In genomic region chr15:96330536-96330935, GRCm38 (mm10) we compare ENCODE assay signal across 24 mouse cellular contexts. TPM values are rescaled to one million over a fixed set of nuclear protein-coding genes. Genes with fewer than 3 reads are reported as not detected.
DNase-seq lines count a peak whose midpoint lies in the region; ATAC-seq and TF ChIP-seq lines count a peak whose summit lies in the region.
"Had no signal": no experiment of that assay in that cellular context is flagged by ENCODE, and none has a peak within 500 bp of the region (broad histone marks: within the 10 kb centered on the region; RNA-seq: fewer than 3 reads in every experiment).

No protein-coding gene starts in this region.

- peaks cover 44% of the 10 kb centered on the region for H3K4me1 ChIP-seq in heart, embryonic 13.5 days
- H3K4me1 ChIP-seq in MEL (ENCODE audit: control insufficient read depth in 1 of 2, insufficient read depth in 2 of 2, low read length in 2 of 2): peaks cover 0 to 4% of the 10 kb centered on the region in 2 experiments; a peak in 2 of 4 replicates
- peaks cover 44% of the 10 kb centered on the region for H3K4me1 ChIP-seq in liver, embryonic 13.5 days (replicated peaks)
- H3K4me1 ChIP-seq in forebrain, embryonic 10.5 days: peaks cover 16% of the 10 kb centered on the region
- H3K4me1 ChIP-seq in forebrain, embryonic 14.5 days (ENCODE audit: control insufficient read depth, insufficient read depth, low read length): no peaks in the 10 kb centered on the region
- H3K4me1 ChIP-seq: stomach, embryonic 15.5 days had no signal

- intact Hi-C loops in heart, postnatal 14 days (cut with DNase I): no loop called here

- ATAC-seq in heart, embryonic 13.5 days (ENCODE audit: extremely low read depth, insufficient number of reproducible peaks, low FRiP score, low TSS enrichment): no peak
- ATAC-seq in liver, embryonic 13.5 days (ENCODE audit: low read depth): peak; percentile 69
- ATAC-seq in megakaryocyte progenitor cell, adult 5-6 weeks (replicated peaks; ENCODE audit: poor library complexity): peak; percentile 90
- no peak for ATAC-seq in forebrain, embryonic 14.5 days
- ATAC-seq: activated CD4-positive, CD25-positive, alpha-beta regulatory T cell, adult 4 months; midbrain, embryonic 16.5 days had no signal

- H3K27ac ChIP-seq in heart, embryonic 13.5 days (replicated peaks): 0 out of 2 replicates have a peak overlapping the region, but pooled peaks have one; percentile 36
- H3K27ac ChIP-seq in MEL (ENCODE audit: control insufficient read depth, low read depth, low read length): no peak overlapping the region
- H3K27ac ChIP-seq in liver, embryonic 13.5 days: peak overlapping the region; percentile 11
- no peak overlapping the region for H3K27ac ChIP-seq in forebrain, embryonic 10.5 days
- H3K27ac ChIP-seq in forebrain, embryonic 14.5 days (ENCODE audit: low read depth, low read length): no peak overlapping the region
- H3K27ac ChIP-seq: embryonic facial prominence, embryonic 10.5 days; forebrain, embryonic 12.5 days; kidney, embryonic 15.5 days; lung, embryonic 15.5 days; midbrain, embryonic 10.5 days; stomach, embryonic 15.5 days had no signal

- no peak for TF ChIP-seq CTCF in MEL (IDR thresholded peaks at IDR 0.05 in 2 of 3, conservative IDR thresholded peaks at IDR 0.05 in 1 of 3; ENCODE audit: control insufficient read depth in 1 of 3, insufficient read depth in 1 of 3, low read depth in 2 of 3, low read length in 3 of 3, poor library complexity in 1 of 3, severe bottlenecking in 1 of 3)

- peaks cover 2% of the 10 kb centered on the region; the same call in 1 of the 2 replicates for H3K79me2 ChIP-seq in MEL (ENCODE audit: control insufficient read depth, insufficient read depth, low read length, poor library complexity)

- no peak for TF ChIP-seq POLR2A in MEL (IDR thresholded peaks at IDR 0.05; ENCODE audit: control insufficient read depth in 1 of 2, insufficient read depth in 1 of 2, low read depth in 1 of 2, low read length in 2 of 2, poor library complexity in 1 of 2)

- no peak for TF ChIP-seq EP300 in MEL (IDR thresholded peaks at IDR 0.05; ENCODE audit: low read depth in 1 of 2, low read length in 2 of 2)

- no peak overlapping the region for H3K4me2 ChIP-seq in heart, embryonic 13.5 days
- H3K4me2 ChIP-seq in liver, embryonic 13.5 days: no peak overlapping the region
- H3K4me2 ChIP-seq in forebrain, embryonic 14.5 days (ENCODE audit: low read length): no peak overlapping the region
- H3K4me2 ChIP-seq: forebrain, embryonic 12.5 days; kidney, embryonic 15.5 days; lung, embryonic 15.5 days; stomach, embryonic 15.5 days had no signal

- DNase-seq in heart, postnatal 14 days: no peak
- peak; percentile 36 for DNase-seq in MEL (ENCODE audit: low read depth, low spot score)
- no peak for DNase-seq in liver, embryonic 13.5 days
- DNase-seq in forebrain, embryonic 10.5 days (ENCODE audit: extremely low spot score, low spot score): no peak
- no peak for DNase-seq in forebrain, embryonic 14.5 days (ENCODE audit: low spot score)
- DNase-seq in cerebellum, adult 18-20 months: no peak
- DNase-seq: adrenal gland, postnatal 14 days; cerebellum, adult 8-10 months; kidney, adult 11 months; kidney, postnatal 4 days; layer of hippocampus, adult 9-11 months; lung, postnatal 36 days; thymus, postnatal 36 days had no signal

- no peak for TF ChIP-seq RAD21 in MEL (IDR thresholded peaks at IDR 0.05; ENCODE audit: low read depth, low read length)

- peaks cover 10% of the 10 kb centered on the region for H3K36me3 ChIP-seq in heart, embryonic 13.5 days
- H3K36me3 ChIP-seq in MEL (ENCODE audit: control insufficient read depth in 1 of 2, insufficient read depth in 2 of 2, low read length in 2 of 2): peaks cover 2 to 4% of the 10 kb centered on the region in 2 experiments
- peaks cover 11% of the 10 kb centered on the region for H3K36me3 ChIP-seq in liver, embryonic 13.5 days
- H3K36me3 ChIP-seq in forebrain, embryonic 10.5 days (replicated peaks): peaks cover 28% of the 10 kb centered on the region
- H3K36me3 ChIP-seq in forebrain, embryonic 14.5 days (ENCODE audit: control insufficient read depth, insufficient read depth, low read length): peaks cover 2% of the 10 kb centered on the region

- no peaks in the 10 kb centered on the region for H3K9me3 ChIP-seq in heart, embryonic 13.5 days
- no peaks in the 10 kb centered on the region for H3K9me3 ChIP-seq in MEL (replicated peaks; ENCODE audit: insufficient read depth, low read length)
- no peaks in the 10 kb centered on the region for H3K9me3 ChIP-seq in liver, embryonic 13.5 days (replicated peaks)
- H3K9me3 ChIP-seq in forebrain, embryonic 10.5 days: no peaks in the 10 kb centered on the region
- H3K9me3 ChIP-seq in forebrain, embryonic 14.5 days (replicated peaks; ENCODE audit: control insufficient read depth, low read length): no peaks in the 10 kb centered on the region
- H3K9me3 ChIP-seq: embryonic facial prominence, embryonic 10.5 days; forebrain, embryonic 12.5 days; kidney, embryonic 15.5 days; lung, embryonic 15.5 days; midbrain, embryonic 10.5 days; stomach, embryonic 15.5 days had no signal

- no peak overlapping the region for H3K9ac ChIP-seq in heart, embryonic 13.5 days
- no peak overlapping the region for H3K9ac ChIP-seq in MEL (ENCODE audit: control insufficient read depth, low read depth, low read length, poor library complexity, severe bottlenecking)
- H3K9ac ChIP-seq in liver, embryonic 13.5 days: no peak overlapping the region
- H3K9ac ChIP-seq in forebrain, embryonic 14.5 days (ENCODE audit: low read length): no peak overlapping the region
- H3K9ac ChIP-seq: forebrain, embryonic 12.5 days; kidney, embryonic 15.5 days; lung, embryonic 15.5 days; stomach, embryonic 15.5 days had no signal

- WGBS in heart, embryonic 13.5 days: 49% methylated on average over 3 of the region's 3 CpGs
- 49% methylated on average over 3 of the region's 3 CpGs for WGBS in liver, embryonic 13.5 days (ENCODE audit: insufficient replicate concordance)
- WGBS in forebrain, embryonic 10.5 days: 87% methylated on average over 3 of the region's 3 CpGs
- WGBS in forebrain, embryonic 14.5 days: 90% methylated on average over 3 of the region's 3 CpGs

- no peak overlapping the region for H3K4me3 ChIP-seq in heart, embryonic 13.5 days
- H3K4me3 ChIP-seq in MEL (ENCODE audit: control insufficient read depth in 1 of 2, insufficient read depth in 1 of 2, low read depth in 2 of 2, low read length in 2 of 2): no peak overlapping the region
- no peak overlapping the region for H3K4me3 ChIP-seq in liver, embryonic 13.5 days (replicated peaks)
- H3K4me3 ChIP-seq in forebrain, embryonic 10.5 days: no peak overlapping the region
- H3K4me3 ChIP-seq in forebrain, embryonic 14.5 days (ENCODE audit: low read depth, low read length): no peak overlapping the region
- H3K4me3 ChIP-seq: embryonic facial prominence, embryonic 10.5 days; forebrain, embryonic 12.5 days; kidney, embryonic 15.5 days; lung, embryonic 15.5 days; midbrain, embryonic 10.5 days; stomach, embryonic 15.5 days had no signal

- H3K27me3 ChIP-seq in heart, embryonic 13.5 days (replicated peaks): no peaks in the 10 kb centered on the region
- no peaks in the 10 kb centered on the region for H3K27me3 ChIP-seq in MEL (ENCODE audit: control insufficient read depth in 1 of 2, insufficient read depth in 2 of 2, low read length in 2 of 2)
- H3K27me3 ChIP-seq in liver, embryonic 13.5 days: no peaks in the 10 kb centered on the region
- no peaks in the 10 kb centered on the region for H3K27me3 ChIP-seq in forebrain, embryonic 10.5 days (ENCODE audit: poor library complexity, severe bottlenecking)
- no peaks in the 10 kb centered on the region for H3K27me3 ChIP-seq in forebrain, embryonic 14.5 days (replicated peaks; ENCODE audit: control insufficient read depth, insufficient read depth, low read length)
- H3K27me3 ChIP-seq: CH12.LX; forebrain, embryonic 12.5 days; kidney, embryonic 15.5 days; lung, embryonic 15.5 days; stomach, embryonic 15.5 days had no signal

TF ChIP-seq in MEL, 35 proteins besides CTCF, POLR2A, EP300 and RAD21:
- TF ChIP-seq BHLHE40 (IDR thresholded peaks at IDR 0.05; ENCODE audit: borderline replicate concordance, low read depth, low read length): peak; percentile 57
- TF ChIP-seq NRF1 (IDR thresholded peaks at IDR 0.05; ENCODE audit: insufficient read depth, low read depth, low read length, poor library complexity, severe bottlenecking): no peak

RNA-seq across cellular contexts. Expression of gene Arid2, which starts 43.2 kb away (rescaled TPM):
- polyA plus RNA-seq in heart, embryonic 13.5 days (2015; fragmentation: Nextera tagmentation; extraction: Ambion mirVana): 12.1 and 14.1 TPM in 2 replicates
- total RNA-seq in heart, postnatal 14 days (2021): 10 to 100 TPM; 31.9 to 34.5 TPM
- 20.3 and 21.3 TPM in 2 replicates for total RNA-seq in MEL (2012; rRNA removed)
- 10 to 100 TPM; 25.9 to 31.2 TPM for polyA plus RNA-seq in MEL (2012; ENCODE audit: insufficient read depth in 1 of 2, insufficient read length in 2 of 2, low read depth in 1 of 2, low replicate concordance in 2 of 2, missing spikeins in 1 of 2)
- 7.9 and 9.6 TPM in 2 replicates for polyA plus RNA-seq in liver, embryonic 13.5 days (2015; fragmentation: Nextera tagmentation; extraction: Ambion mirVana)
- 64.1 and 66.2 TPM in 2 replicates for total RNA-seq in megakaryocyte progenitor cell, adult 5-6 weeks (2015)
- total RNA-seq in megakaryocyte progenitor cell, adult 5-6 weeks (2017): 35.7 and 36.1 TPM in 2 replicates
- polyA plus RNA-seq in forebrain, embryonic 10.5 days (2016; fragmentation: Nextera tagmentation; extraction: Ambion mirVana): 28.7 and 29.0 TPM in 2 replicates
- polyA plus RNA-seq in forebrain, embryonic 14.5 days (2014; fragmentation: Nextera tagmentation; extraction: Ambion mirVana): 24.4 and 27.7 TPM in 2 replicates

Comparison
In these comparisons a context has a peak if more than half of its experiments do, and no peak if none do; other contexts are left out.
1. ATAC-seq: peak in liver, embryonic 13.5 days (single experiment) and megakaryocyte progenitor cell, adult 5-6 weeks (single experiment); none in heart, embryonic 13.5 days (single experiment) and forebrain, embryonic 14.5 days (single experiment).
2. H3K27ac ChIP-seq: peak in heart, embryonic 13.5 days (single experiment) and liver, embryonic 13.5 days (single experiment); none in MEL (single experiment), forebrain, embryonic 10.5 days (single experiment) and forebrain, embryonic 14.5 days (single experiment).